Mouse (Mus musculus): ENCODE measurements around the gene Acot8. TPM values are rescaled to one million over a fixed set of nuclear protein-coding genes. Genes with fewer than 3 reads are reported as not detected.
A peak's percentile ranks its signal among the peaks of the same experiment; 100 is the strongest.

Acot8 gene
- total and polyA plus RNA-seq, 3 experiments = 30.9 to 40.3 TPM; not detected in 1

GRCm38 (mm10) chr2:164833314-164833959 is 28.8 kb upstream of the Acot8 start, which contains the start of gene Neurl2 (continued):
- no peak for TF ChIP-seq RAD21 (IDR thresholded peaks at IDR 0.05; ENCODE audit: low read depth, low read length)
- no peak for TF ChIP-seq CHD2 (IDR thresholded peaks at IDR 0.05; ENCODE audit: low read length)
- no peak for TF ChIP-seq MAFK (IDR thresholded peaks at IDR 0.05; ENCODE audit: borderline replicate concordance, low read depth, low read length)
- TF ChIP-seq ZMIZ1 (IDR thresholded peaks at IDR 0.05; ENCODE audit: low read depth, low read length) = 0 out of 2 replicates have a peak, but pooled peaks have one; percentile 48

DNA sequence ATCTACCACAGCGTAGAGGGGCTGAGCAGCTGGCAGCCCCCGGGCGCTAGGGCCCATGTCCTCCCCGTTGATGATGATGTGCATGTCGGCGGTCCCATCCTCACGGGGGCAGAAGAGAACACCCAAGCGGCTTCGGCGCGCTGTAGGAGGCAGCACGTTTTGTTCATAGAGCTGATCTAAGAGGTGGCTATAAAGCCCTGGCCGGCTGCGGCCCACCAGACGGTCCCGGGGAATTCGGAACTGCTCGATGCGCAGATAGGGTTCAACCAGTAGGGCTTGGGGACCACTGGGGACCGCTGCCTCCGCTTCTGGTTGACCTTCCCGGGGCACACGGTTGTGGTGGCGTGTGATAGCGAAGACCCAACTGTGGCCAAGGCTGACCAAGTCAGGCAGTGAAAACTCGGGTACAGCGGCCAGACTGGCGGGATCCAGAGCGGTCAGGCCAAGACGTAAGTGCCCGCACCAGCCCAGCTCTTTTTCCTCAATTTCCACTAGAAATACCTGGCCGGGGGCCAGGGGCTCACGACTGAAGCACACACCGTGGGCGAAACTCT is 28.1 kb upstream of the Acot8 start, which contains the start of gene Ctsa:
Gene Ctsa (plus strand): TSS at position 126 of the 554 bp plus-strand sequence.
- H3K9me3 ChIP-seq (replicated peaks; ENCODE audit: insufficient read depth, low read length) = no peaks in the 10 kb centered on the region
- H3K27ac ChIP-seq (ENCODE audit: control insufficient read depth, low read depth, low read length) = peak within 1 kb of the TSS; percentile 51
- peaks cover 18% of the 10 kb centered on the region for H3K79me2 ChIP-seq (ENCODE audit: control insufficient read depth, insufficient read depth, low read length, poor library complexity)
- no peaks in the 10 kb centered on the region for H3K27me3 ChIP-seq (ENCODE audit: control insufficient read depth in 1 of 2, insufficient read depth in 2 of 2, low read length in 2 of 2)
- TF ChIP-seq ELF1 (IDR thresholded peaks at IDR 0.05; ENCODE audit: low read depth, low read length) (no peak), POLR2A (IDR thresholded peaks at IDR 0.05; ENCODE audit: control insufficient read depth in 1 of 2, insufficient read depth in 1 of 2, low read depth in 1 of 2, low read length in 2 of 2, poor library complexity in 1 of 2) (peak; percentile 56; a peak in 2 of 4 replicates), BHLHE40 (IDR thresholded peaks at IDR 0.05; ENCODE audit: borderline replicate concordance, low read depth, low read length) (no peak), GABPA (IDR thresholded peaks at IDR 0.05; ENCODE audit: low read depth, low read length) (no peak), MYB (IDR thresholded peaks at IDR 0.05; ENCODE audit: low read depth, low read length) (no peak), CTCF (IDR thresholded peaks at IDR 0.05 in 2 of 3, conservative IDR thresholded peaks at IDR 0.05 in 1 of 3; ENCODE audit: control insufficient read depth in 1 of 3, insufficient read depth in 1 of 3, low read depth in 2 of 3, low read length in 3 of 3, poor library complexity in 1 of 3, severe bottlenecking in 1 of 3) (peak; percentile 37 to 64 (median 61)), RAD21 (IDR thresholded peaks at IDR 0.05; ENCODE audit: low read depth, low read length) (peak; percentile 25), SMC3 (IDR thresholded peaks at IDR 0.05; ENCODE audit: low read depth, low read length) (peak; percentile 35), USF1 (IDR thresholded peaks at IDR 0.05; ENCODE audit: low read depth, low read length) (0 out of 2 replicates have a peak, but pooled peaks have one; percentile 6), HCFC1 (IDR thresholded peaks at IDR 0.05; ENCODE audit: low read depth, low read length) (no peak), ZMIZ1 (IDR thresholded peaks at IDR 0.05; ENCODE audit: low read depth, low read length) (peak; percentile 36; the same call in 1 of the 2 replicates), RCOR1 (IDR thresholded peaks at IDR 0.05; ENCODE audit: low read depth, low read length) (no peak), MEF2A (IDR thresholded peaks at IDR 0.05; ENCODE audit: extremely low read depth, insufficient replicate concordance, low read depth, low read length, poor library complexity, severe bottlenecking) (no peak), POLR2AphosphoS5 (IDR thresholded peaks at IDR 0.05; ENCODE audit: borderline replicate concordance, low read depth, low read length) (no peak), GATA1 (IDR thresholded peaks at IDR 0.05; ENCODE audit: low read depth, low read length) (no peak), NELFE (IDR thresholded peaks at IDR 0.05; ENCODE audit: low read depth, low read length) (peak; percentile 69), MAX (IDR thresholded peaks at IDR 0.05; ENCODE audit: low read length) (peak; percentile 51), MXI1 (IDR thresholded peaks at IDR 0.05; ENCODE audit: low read depth, low read length) (peak; percentile 78), TBP (IDR thresholded peaks at IDR 0.05; ENCODE audit: low read depth, low read length) (no peak; the same call in 1 of the 2 replicates), MYC (IDR thresholded peaks at IDR 0.05; ENCODE audit: low read depth, low read length) (no peak), NRF1 (IDR thresholded peaks at IDR 0.05; ENCODE audit: insufficient read depth, low read depth, low read length, poor library complexity, severe bottlenecking) (0 out of 2 replicates have a peak, but pooled peaks have one; percentile 20), JUND (IDR thresholded peaks at IDR 0.05; ENCODE audit: low read depth, low read length) (0 out of 2 replicates have a peak, but pooled peaks have one; percentile 2), UBTF (IDR thresholded peaks at IDR 0.05; ENCODE audit: borderline replicate concordance, insufficient read depth, low read depth, low read length) (0 out of 2 replicates have a peak, but pooled peaks have one; percentile 46), CHD1 (IDR thresholded peaks at IDR 0.05; ENCODE audit: low read depth, low read length) (no peak), ZKSCAN1 (IDR thresholded peaks at IDR 0.05; ENCODE audit: low read depth, low read length) (no peak)
- DNase-seq (ENCODE audit: low read depth, low spot score) = peak; percentile 87
- H3K36me3 ChIP-seq (ENCODE audit: control insufficient read depth in 1 of 2, insufficient read depth in 2 of 2, low read length in 2 of 2) = peaks cover 2 to 4% of the 10 kb centered on the region in 2 experiments; a peak in 1 of 4 replicates
- H3K9ac ChIP-seq (ENCODE audit: control insufficient read depth, low read depth, low read length, poor library complexity, severe bottlenecking) = peak within 1 kb of the TSS; percentile 82
- peaks cover 0 to 7% of the 10 kb centered on the region in 2 experiments; a peak in 2 of 4 replicates for H3K4me1 ChIP-seq (ENCODE audit: control insufficient read depth in 1 of 2, insufficient read depth in 2 of 2, low read length in 2 of 2)
- peak within 1 kb of the TSS; percentile 56 to 86 for H3K4me3 ChIP-seq (ENCODE audit: control insufficient read depth in 1 of 2, insufficient read depth in 1 of 2, low read depth in 2 of 2, low read length in 2 of 2)

All from MEL (cell line).